Mouse (Mus musculus): ENCODE measurements at regions not wholly inside any gene's neighbourhood (a gene's known extent, or its start where the extent isn't known, plus 50 kb on each side); places are given as distances from the start of the nearest gene placed in this dataset.

DNA sequence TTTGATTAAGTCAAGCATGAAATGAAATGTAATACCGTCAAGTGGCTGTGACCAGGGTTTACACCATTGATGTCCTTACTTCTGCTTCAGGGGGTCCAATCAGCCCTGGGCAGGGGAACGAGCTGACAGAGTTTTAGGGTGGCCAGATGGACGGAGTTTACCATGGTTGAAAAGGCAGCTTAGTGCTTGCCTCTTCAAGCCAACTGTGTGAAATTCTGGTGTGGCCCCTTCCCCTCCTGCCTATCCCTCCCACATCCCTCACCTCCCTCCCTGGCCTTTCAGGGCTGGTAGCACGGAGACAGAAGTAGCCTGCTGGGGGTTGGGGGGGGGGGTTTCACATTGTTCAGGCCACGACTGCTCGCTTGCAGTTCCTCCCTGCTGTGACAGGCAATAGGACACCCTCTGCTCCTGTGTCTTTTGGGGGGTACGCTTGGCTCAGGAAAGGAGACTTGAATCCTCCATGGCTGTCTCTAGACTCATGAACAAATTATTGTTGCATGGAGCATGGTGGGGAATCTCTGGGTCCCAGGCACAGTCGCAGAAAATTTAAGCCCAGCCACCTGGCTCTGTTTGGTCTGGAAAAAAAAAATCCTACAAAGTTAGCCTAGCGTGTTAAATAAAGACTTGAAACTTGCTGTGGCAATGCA, 262.4 kb upstream of the Irx3 start:
- DNase-seq = no peak

DNA sequence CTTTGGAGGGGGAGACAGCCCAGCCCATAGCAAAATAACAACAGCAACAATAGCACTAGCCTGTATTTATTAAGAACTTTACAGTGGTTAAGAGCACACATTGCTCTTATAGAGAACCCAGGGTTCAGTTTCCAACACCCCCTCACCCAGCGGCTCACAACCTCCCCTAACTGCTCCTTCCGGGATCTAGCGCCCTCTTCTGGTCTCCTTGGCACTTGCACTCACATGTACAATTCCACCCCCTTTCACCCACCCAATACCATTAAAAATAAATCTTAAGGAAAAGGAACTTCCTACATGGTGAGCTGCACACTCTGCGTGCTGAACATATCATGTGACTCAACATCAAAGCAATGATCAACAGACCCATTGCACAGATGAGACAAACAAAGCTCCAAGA, 261.5 kb upstream of the Irx3 start:
- DNase-seq = peak in 1 of 2 experiments; percentile 7

DNA sequence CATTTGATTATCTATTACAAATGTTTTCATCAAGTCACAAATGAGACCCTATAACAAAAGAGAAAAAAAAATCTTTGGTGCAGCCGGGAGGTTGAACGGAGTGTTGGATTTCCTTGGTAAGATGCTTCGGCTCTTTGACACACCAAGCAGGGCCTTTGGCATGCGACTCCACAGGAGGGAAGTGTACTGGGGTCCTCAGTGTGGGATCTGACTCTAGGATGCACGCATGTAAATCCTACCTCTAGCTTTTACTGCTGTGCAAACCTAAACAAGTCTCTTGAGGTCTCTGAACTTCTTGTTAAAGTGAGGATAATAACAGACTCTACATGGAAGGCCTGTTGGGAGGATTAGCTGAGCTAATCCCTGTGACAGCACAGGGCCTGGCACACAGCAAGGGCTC, 257.6 kb upstream of the Irx3 start:
- DNase-seq = no peak

DNA sequence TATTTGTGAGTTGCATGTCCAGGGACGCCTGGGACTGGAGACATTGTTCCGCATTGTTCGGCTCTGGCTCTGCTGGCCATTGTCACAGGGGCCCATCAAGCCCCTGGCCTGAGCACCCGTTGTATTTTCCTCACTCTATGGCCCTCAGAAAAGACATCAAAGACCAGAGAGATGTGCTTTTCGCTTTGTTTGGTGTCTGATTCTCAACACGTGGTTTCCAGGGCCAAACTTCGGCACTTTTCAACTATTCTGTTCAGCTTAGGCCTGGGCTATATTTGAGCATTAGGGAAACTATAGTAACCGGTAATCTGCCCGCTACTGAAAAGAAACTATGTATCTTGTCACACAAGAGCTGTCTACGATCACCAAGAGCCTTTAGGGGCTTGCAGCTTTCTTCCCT, 257.1 kb upstream of the Irx3 start:
- no peak for DNase-seq

DNA sequence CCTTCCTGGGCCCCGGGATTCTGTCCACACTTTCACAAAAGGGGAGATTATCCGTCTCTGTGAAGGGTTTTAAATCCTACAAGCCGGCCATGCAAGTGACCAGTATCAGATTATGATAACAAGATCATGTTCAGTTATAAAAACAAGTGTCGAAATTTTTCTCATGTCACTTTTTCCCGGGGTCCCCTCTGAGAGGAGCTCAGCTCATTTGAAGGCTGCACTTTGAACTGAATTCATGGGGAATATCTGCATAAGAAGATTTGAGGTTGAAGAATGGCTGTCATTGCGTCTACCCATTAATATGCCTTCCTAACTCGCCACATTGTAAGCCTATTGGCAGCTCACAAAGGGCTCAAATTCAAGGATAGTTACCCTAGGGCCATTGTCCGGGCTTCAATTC, 256.0 kb upstream of the Irx3 start:
- DNase-seq = no peak

DNA sequence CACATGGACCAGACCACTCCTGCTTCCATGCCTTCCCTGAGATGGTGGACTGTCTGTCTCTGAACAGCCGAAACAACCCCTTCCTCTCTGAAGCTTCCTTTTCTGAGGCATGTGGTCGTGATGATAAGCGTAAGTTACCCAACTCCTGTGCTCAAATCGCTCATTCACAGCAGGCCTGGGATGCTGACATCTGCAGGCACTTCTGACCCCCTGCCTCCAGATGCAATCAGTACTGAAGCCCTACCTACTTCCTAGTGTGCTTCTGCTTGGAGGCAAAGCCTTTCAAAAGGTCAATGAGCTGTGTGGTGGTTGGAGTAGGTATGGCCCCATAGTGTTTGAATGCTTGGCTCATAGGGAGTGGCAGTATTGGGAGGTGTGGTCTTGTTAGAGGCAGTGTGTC, 253.7 kb upstream of the Irx3 start:
- DNase-seq = no peak

DNA sequence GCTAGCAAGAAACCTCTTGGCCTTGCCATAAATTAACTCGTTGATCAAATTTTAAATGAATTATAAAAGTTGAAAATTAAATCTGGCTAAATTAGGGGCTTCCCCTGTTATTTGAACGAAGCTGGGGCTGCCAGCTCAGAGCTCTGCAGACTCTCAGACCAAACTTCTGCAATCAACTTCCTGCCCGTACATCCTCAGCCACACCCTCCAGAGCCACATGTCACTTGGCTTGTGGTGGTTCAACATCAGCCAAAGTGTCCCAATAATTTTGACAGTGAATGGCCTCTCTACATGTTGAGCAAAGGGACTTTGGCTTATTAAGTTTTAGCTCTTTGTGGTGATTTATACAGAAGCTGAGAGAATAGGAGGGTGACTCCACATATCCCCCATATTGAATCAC, 242.8 kb upstream of the Irx3 start:
- no peak for DNase-seq

DNA sequence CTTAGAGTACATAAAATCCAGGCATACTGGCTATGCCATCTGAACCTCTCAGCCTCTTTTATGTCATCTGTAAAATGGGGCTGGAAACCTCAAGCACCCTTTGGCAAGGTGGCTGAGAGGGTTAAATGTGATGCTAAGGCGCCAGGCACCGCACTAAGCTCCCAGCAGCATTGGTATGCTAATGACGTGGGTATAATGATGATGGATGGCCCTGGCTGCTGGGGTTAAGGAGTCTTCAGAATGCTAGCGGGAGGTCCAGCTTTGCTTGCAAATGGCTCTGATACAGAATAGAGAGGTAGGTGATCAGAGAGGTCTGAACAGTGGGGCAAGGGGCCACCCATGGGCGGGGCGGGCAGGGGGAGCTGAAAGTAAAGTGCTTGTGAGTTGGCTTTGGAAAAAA, 241.1 kb upstream of the Irx3 start:
- DNase-seq = no peak

DNA sequence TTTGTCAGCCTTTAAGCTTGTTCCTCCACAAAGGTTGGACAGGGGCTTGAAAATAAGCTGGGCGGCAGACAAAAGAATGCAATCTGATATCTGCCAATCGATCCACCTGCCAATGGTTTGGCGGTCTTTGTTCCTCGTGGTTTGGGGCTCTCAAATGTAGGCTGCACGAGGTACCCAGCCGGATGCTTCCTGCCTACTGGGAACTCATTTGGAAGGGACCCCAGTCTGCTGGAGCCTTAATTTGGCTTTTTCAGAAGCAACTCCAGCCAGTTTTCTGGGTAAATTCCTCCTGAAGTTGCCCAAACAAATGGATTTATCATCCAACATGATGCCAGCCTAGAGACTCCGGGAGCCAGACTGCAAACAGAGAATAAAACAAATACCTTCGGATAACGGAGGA, 228.1 kb upstream of the Irx3 start:
- DNase-seq = no peak

DNA sequence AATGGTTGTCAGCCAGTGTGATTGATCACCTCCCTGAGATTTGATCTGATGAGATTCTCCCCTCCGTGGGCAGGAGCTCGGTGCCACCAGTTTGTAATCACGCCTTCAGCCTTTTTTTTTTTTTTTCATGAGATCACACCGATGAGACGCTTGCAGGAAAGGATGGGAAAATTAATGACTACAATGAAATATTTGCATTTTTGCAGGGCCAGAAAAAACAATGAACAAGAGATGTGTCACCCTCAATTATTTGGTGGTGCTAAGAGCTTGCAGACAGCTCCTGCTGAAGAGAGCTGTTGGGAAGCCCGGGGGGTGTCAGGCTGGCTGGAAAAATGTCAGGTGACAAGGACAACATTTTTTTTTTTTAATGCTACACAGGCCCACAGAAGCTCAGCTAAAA, 227.6 kb upstream of the Irx3 start:
- DNase-seq = no peak

DNA sequence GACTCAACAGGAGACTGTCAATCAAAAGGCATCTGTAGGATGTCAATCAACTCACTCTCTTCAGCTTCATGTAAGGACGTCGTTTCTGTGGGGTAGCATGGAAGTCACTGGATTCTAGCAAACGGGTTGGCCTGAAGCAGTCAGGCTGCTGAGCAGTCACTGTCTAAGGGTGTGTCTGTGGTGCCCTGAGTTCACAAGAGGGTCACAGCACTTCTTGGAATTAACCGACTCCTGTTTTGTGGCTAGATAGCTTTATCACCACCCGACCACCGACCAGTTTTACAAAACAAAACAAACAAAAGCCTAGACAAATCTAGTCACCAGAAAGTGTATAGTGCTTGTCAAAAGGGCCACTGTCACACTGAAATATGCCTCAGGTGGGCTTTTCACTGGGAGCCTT, 226.4 kb upstream of the Irx3 start:
- no peak for DNase-seq

DNA sequence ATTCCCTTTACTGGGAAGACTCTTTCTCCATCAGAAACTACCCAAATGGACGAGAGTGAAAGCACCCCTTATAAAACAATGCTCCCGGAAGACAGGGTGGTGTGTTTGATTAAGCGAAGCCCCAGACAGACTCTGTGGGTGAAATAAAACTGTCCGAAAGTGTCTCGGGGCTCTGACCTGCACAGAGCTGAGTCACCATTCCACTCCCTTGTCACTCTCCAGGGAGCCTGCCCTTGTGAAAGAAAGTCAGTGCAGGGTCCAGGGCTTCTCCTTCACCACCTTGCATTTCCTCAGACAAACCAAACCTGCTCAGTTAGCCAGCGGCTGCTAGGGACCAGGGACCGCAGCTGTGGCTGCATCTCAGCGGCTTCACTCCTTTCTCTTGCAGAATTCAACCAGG, 222.3 kb upstream of the Irx3 start:
- no peak for DNase-seq

DNA sequence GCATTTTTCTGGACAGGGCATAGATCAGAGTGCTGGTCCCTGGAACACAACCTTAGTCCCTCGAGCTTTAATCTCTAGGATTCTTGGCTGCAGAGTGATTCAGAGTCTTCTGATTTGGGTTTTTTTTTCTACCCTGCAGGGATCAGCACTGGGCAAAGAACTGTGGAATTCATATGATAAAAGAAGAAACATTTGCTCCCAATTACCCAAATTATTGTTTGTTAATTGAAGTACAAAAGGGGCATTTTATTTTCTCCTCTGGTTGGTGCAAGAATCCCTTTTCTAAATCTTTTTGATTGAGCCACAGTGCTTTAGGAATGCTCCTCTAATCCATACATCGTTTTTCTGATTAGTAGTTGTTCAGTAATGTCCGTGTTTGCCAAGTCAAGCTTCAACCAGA, 219.7 kb upstream of the Irx3 start:
- DNase-seq = no peak

DNA sequence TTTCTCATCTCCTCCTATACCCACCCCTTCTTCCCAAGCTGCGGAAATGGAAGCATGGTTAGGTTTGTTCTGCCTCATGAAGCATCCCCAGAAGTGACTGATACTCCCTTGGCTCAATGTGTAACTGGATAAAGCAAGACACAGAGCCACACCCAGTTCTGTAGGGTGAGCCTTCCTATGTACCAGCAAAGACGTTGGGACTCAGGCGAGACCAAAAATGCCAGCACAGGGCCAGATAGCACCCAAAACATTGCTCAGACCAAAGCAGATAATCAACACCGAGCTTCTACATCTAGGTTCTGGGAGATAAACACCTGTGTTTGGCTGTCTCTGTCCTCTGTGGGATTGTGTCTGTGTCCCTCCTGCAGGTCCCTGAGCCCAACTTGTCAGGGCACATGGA, 212.8 kb upstream of the Irx3 start:
- no peak for DNase-seq

DNA sequence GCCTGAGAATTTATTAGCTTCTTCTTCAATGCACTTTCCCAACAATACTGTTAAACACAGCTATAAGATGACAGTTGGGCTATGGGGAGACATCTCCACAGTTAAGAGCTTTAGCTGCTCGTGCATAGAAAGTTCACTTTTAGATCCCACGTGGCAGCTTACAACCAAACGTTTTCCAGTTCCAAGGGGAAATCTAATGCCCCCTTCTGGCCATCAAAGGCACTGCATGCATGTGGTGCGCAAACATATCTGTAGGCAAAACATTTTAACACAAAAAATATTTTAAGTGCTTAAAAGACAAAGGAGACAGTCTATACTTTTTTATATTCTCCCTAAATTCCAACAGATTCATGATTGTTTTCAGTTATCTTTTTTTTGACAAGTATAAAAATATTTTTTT, 211.3 kb upstream of the Irx3 start:
- DNase-seq = no peak

DNA sequence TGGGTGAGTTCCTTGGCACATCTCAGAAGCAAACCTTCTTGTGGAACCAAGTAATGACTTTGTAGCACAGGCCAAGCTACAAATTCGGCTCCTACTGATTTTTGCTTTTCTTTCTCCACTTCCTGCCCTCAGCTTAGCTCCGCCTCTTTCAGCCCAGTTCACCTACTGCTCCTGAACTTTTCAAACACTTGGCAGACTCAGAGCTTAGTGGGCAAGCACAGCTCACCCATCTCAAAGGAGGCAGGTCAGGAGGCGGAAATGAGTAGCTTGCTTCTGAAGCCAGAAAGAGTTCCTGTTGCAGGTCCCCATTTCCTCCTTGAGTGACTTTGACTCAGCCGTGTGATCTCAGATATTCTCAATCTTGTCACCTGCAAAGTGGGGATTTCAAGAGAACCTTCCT, 208.5 kb upstream of the Irx3 start:
- DNase-seq = no peak

DNA sequence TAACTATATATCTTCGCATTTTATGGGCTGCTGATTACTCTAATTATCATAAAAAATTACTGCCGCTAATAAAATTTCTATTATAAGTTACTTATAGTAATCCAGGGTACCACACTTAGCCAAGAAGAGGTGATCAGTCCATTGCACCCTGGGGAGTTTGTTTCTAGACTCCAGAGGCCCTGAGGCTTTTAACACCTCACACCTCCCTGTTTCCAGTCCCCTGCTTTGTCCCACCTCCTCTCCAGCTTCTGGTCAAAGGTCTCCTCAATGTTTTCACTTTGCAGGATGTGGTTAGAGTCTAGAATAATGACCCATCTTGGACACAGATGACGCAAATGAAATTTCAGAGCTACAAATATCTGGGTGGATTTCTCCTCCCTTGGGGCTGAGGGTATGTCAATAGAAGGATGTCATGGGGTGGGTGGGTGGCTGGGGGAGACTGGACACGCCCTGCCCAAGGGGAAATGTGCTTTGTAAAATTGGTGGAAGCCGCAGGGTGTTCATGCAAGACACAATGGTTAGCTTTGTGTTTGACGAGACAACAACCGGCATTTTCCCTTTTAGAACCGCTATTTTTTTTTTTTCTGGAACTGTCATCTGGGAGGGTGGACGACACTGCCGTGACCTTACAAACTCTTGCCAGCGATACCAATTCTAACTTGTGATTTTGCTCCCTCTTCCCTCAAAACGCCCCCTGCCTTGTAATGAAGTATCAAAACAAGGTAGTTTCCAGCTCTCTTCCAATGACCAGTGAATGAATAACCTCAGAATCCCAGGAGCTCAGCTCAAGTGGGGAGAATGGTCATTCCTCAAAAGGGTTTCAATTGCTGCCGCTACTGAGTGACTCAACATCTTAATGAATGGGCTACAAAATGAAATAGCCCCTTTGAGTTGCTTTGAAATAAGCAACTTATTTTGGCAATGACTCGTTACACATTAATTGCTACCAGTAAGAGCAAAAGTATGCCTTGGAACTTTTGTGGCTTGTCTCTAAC, 207.0 kb upstream of the Irx3 start:
- no peak for DNase-seq

DNA sequence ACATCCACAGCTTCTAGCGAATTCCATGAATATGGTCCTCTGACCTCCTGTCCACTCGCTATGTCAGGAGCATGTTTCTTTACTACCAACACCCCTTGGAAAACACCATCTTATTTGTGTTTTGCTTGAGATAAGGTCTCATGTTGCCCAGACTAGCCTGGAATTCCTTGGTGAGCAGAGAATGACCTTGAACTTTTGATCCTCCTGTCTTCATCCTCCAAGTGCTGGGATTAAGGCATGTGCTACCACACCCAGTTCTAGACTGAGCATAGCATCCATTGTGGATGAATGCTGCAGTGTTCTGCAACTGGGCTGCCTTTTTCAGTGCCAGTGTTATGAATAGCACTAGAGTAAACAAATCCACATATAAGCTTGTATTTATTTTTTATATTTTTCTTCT, 203.2 kb upstream of the Irx3 start:
- DNase-seq = no peak

DNA sequence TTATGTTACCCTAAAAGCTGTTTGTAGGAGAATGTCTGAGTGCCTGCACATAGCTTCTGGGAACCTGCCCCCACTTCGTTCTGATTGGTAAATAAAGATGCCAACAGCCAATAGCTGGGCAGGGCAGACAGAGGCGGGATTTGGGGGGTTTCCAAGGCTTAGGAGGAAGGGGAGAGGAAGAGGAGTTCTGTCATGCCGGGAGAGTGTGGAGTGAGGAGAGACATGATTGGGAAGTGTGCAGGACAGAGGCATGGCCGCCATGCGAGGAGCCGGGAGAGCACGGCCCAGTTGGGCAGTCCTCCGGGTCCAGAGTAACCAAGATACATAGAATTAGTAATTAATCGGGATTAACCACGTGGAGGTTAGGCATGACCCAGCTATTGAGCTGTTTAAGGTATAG, 202.7 kb upstream of the Irx3 start:
- DNase-seq = no peak

DNA sequence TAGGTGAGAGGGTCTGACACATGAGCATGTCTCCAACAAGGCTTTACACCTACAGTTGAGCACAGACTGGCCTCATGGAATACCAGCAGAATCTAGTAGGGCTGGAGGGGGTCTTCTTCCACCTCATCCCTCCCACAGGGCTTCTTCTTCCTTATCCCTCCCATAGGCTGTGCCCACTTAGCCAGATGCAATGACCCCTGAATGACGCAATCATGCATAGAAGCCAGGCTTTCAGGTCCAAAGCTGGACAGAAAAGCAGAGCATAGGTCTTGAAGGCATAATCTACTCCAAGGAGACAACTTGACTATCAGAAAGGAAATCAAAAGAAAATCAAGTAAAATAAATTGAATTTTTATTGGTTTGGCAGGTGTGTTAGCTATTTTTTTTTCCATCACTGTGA, 198.5 kb upstream of the Irx3 start:
- DNase-seq = no peak

DNA sequence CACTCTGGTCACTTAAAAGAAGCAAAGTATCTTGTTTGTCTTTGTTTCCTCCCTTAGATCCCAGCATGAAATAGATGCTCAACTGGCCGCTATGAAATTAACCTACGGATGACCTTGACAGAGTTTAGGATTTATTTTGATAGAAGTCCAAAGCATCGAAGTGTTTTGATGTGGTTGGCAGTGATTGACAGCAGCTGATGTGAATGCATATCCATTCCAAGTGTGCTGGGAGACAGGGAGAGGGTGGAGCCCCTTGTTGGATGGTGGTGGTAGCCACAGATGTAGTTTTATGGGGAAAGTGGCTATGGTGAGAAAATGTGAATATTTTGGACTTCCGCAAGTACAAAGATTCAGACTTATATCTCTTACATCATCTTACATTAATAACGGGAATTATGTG, 197.8 kb upstream of the Irx3 start:
- no peak for DNase-seq

DNA sequence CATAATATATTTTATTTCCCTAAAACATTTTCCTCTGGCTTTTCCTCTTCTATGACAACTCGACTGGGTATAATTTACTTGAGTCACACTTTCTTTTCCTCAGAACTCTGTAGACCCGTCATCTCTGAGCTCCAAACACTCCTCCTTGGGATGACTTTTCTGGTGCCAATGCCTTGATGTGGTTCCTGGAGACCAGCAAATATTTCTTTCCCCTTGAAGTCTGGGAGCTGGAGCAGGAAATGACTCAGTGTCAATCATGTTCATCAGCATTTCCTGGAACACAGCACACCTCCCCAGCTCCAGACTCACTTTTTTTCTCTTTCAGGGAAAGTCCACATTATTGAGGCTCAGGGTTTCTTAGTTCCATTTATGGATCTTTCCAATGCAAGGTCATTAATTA, 197.3 kb upstream of the Irx3 start:
- no peak for DNase-seq

DNA sequence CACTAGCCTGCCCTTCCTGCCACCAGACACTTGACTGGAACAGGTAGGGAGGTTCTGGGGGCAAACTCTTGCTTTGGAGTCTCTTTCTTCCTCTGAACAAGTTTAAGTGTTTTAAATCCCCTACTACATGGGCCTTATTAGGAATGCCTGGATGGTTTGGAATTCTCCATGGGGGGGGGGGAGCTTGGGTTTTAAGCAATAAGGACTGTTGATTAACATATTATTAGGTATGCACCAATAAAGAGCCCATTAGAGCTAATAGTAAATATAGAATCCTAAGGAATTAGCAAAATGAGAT, 196.0 kb upstream of the Irx3 start:
- DNase-seq = no peak

DNA sequence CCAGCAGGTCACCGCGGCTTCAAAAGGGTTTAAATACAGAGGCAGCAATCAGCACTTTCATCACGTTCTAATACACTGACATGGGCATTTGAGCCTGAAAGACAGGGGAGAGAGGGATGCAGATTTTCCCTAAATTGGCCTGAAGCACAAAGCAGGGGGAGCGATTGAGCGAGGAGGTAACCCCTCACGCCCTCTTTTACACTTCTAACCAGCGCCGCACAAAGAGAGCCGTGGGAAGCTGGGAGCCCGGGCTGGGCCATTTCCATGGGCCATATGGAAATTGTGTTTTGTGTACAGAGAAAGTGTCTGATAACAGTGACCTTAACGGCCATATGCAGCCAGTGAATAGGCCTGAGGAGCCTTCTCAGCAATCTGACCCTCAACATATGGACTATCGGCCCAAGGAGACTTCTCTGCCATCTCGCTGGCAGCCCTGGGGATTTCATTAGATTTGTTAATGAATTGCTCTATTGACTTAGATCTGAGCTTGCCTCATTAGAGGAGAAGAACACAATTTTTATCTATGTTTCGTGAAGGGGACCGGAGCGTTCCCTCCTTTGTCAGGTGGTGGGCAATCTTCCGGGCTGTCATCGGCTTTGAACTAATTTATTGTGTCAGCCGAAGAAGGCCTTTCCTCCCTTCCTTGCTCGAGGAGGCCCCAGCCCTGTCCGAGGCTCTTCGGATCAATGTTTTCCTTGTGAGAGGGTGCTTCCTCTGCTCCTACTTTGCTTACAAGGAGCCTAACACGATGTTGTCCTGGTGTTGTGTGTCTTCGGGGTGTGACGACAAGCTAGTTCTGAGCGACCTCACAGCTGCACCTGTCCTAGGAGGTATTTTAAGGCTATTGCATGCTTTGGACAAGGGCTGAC, 195.4 kb upstream of the Irx3 start:
- no peak for DNase-seq

Measured in cerebellum, postnatal 25 days (tissue).